Mouse (Mus musculus) kidney, embryonic 14.5 days (tissue): ENCODE measurements at regions not wholly inside any gene's neighbourhood (a gene's known extent, or its start where the extent isn't known, plus 50 kb on each side); places are given as distances from the start of the nearest gene placed in this dataset.

Experiments used
- ATAC-seq: fragments of 200-750 bp; cut with Nextera tagmentation; 2 replicates; pipeline ENCODE4 v1.8.0; 2017; ENCODE audit warnings: moderate number of reproducible peaks, mild to moderate bottlenecking, moderate TSS enrichment, moderate library complexity; ENCODE audit not compliant: low FRiP score, low TSS enrichment
- H3K27ac ChIP-seq: fragments of 300-500 bp; sonication (generic); 2 replicates; pipeline ENCODE4 v1.5.1; 2014; ENCODE audit warnings: low read depth, mild to moderate bottlenecking, low read length, moderate library complexity, mixed read lengths
- H3K27me3 ChIP-seq: fragments of 300-500 bp; sonication (generic); 2 replicates; pipeline ENCODE4 v1.6.1; 2014; ENCODE audit warnings: mild to moderate bottlenecking, low read length; ENCODE audit not compliant: control insufficient read depth, insufficient read depth
- H3K36me3 ChIP-seq: fragments of 300-500 bp; sonication (generic); 2 replicates; pipeline ENCODE4 v1.6.1; 2014; ENCODE audit warnings: low read length, mixed read lengths; ENCODE audit not compliant: control insufficient read depth, insufficient read depth
- H3K4me1 ChIP-seq: fragments of 300-500 bp; sonication (generic); 2 replicates; pipeline ENCODE4 v1.6.1; 2014; ENCODE audit warnings: low read length, mixed read lengths; ENCODE audit not compliant: control insufficient read depth, insufficient read depth
- H3K4me2 ChIP-seq: fragments of 300-500 bp; sonication (generic); replicated peaks from 2 replicates; pipeline ENCODE4 v1.6.1; 2014; ENCODE audit warnings: low read depth, mild to moderate bottlenecking, low read length
- H3K4me3 ChIP-seq: fragments of 300-500 bp; sonication (generic); 2 replicates; pipeline ENCODE4 v1.5.1; 2014; ENCODE audit warnings: mild to moderate bottlenecking, low read length
- H3K9ac ChIP-seq: fragments of 300-500 bp; sonication (generic); 2 replicates; pipeline ENCODE4 v1.6.1; 2014; ENCODE audit warnings: low read depth, mild to moderate bottlenecking, low read length, moderate library complexity
- H3K9me3 ChIP-seq: fragments of 300-500 bp; sonication (generic); 2 replicates; pipeline ENCODE4 v1.6.1; 2016; ENCODE audit warnings: low read length; ENCODE audit not compliant: control insufficient read depth
- WGBS: fragments of 180-500 bp; shearing (Covaris S2); extraction: QIAGEN DNeasy Blood & Tissue Kit; methylation state at CpG from one replicate; pipeline ENCODE4 v1.1.7; 2014; 5-methylcytosine and 5-hydroxymethylcytosine counted together

- ATAC-seq = no peak
- H3K27ac ChIP-seq = no peak overlapping the region
- no peaks in the 10 kb centered on the region for H3K9me3 ChIP-seq
- no peak overlapping the region for H3K4me2 ChIP-seq
- no peaks in the 10 kb centered on the region for H3K4me1 ChIP-seq
- no peaks in the 10 kb centered on the region for H3K27me3 ChIP-seq
- 95% methylated on average over 15 of the region's 15 CpGs for WGBS
- no peaks in the 10 kb centered on the region for H3K36me3 ChIP-seq
- H3K9ac ChIP-seq = no peak overlapping the region
- no peak overlapping the region for H3K4me3 ChIP-seq
These were observed 1285.3 kb upstream of the Cdh9 start for GRCm38 (mm10) chr15:15443271-15443670.

- Histone ChIP-seq H3K9me3 (no peaks in the 10 kb centered on the region), H3K9ac (no peak overlapping the region), H3K4me3 (no peak overlapping the region), H3K27me3 (no peaks in the 10 kb centered on the region), H3K4me2 (no peak overlapping the region), H3K27ac (no peak overlapping the region), H3K4me1 (no peaks in the 10 kb centered on the region), H3K36me3 (no peaks in the 10 kb centered on the region)
- ATAC-seq = no peak
- 82% methylated on average over 2 of the region's 2 CpGs for WGBS
These were observed 1250.9 kb upstream of the Cdh9 start for GRCm38 (mm10) chr15:15477702-15478101.

GRCm38 (mm10) chr15:15500276-15500675 lies 1228.3 kb upstream of the Cdh9 start:
- Histone ChIP-seq H3K27ac (no peak overlapping the region), H3K9ac (no peak overlapping the region), H3K9me3 (no peaks in the 10 kb centered on the region), H3K4me1 (no peaks in the 10 kb centered on the region), H3K27me3 (no peaks in the 10 kb centered on the region), H3K4me2 (no peak overlapping the region), H3K36me3 (no peaks in the 10 kb centered on the region), H3K4me3 (no peak overlapping the region)
- 92% methylated on average over 4 of the region's 4 CpGs for WGBS
- ATAC-seq = no peak

- Histone ChIP-seq H3K4me3 (no peak overlapping the region), H3K9ac (no peak overlapping the region), H3K27me3 (no peaks in the 10 kb centered on the region), H3K36me3 (no peaks in the 10 kb centered on the region), H3K4me2 (no peak overlapping the region), H3K9me3 (no peaks in the 10 kb centered on the region), H3K27ac (no peak overlapping the region), H3K4me1 (no peaks in the 10 kb centered on the region)
- no peak for ATAC-seq
- WGBS = 90% methylated on average over 1 of the region's 1 CpGs
These were observed 1189.6 kb upstream of the Cdh9 start for GRCm38 (mm10) chr15:15538944-15539343.

GRCm38 (mm10) chr15:15559148-15559752 lies 1169.3 kb upstream of the Cdh9 start:
- no peak overlapping the region for H3K4me2 ChIP-seq
- H3K27me3 ChIP-seq = no peaks in the 10 kb centered on the region
- H3K4me3 ChIP-seq = no peak overlapping the region
- no peak for ATAC-seq
- no peaks in the 10 kb centered on the region for H3K36me3 ChIP-seq
- H3K9ac ChIP-seq = no peak overlapping the region
- WGBS = 95% methylated on average over 4 of the region's 4 CpGs
- no peaks in the 10 kb centered on the region for H3K4me1 ChIP-seq
- H3K27ac ChIP-seq = no peak overlapping the region
- H3K9me3 ChIP-seq = no peaks in the 10 kb centered on the region

DNA sequence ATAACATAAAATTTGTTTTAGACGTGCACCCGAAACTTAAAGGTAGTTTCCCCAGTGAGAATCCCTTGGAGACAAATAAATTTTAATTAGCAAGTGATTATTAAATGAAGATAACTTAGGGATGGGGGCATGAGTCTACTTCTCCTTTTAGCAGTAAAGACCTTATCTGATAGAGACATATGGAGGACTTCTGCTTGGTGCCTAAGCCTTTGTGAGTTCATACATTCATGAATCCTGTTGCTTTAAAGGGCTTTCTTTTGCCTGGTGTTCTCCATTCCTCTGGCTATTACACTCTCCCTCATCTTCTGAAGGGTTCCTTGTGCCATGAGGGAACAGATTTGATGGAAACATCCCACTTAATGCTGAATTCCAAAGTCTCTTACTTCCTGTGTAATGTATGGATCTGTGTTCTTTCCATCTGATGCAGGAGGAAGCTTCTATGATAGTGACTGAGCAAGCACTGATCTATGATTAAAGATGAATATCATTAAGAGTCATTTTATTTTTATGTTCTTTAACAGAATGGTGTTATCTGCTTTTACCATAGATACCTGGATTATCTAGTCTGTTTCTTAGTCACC lies 1146.2 kb upstream of the Cdh9 start:
- Histone ChIP-seq H3K36me3 (no peaks in the 10 kb centered on the region), H3K27ac (no peak overlapping the region), H3K9ac (no peak overlapping the region), H3K4me1 (no peaks in the 10 kb centered on the region), H3K9me3 (no peaks in the 10 kb centered on the region), H3K4me2 (no peak overlapping the region), H3K27me3 (no peaks in the 10 kb centered on the region), H3K4me3 (no peak overlapping the region)
- 94% methylated on average over 2 of the region's 2 CpGs for WGBS
- no peak for ATAC-seq

DNA sequence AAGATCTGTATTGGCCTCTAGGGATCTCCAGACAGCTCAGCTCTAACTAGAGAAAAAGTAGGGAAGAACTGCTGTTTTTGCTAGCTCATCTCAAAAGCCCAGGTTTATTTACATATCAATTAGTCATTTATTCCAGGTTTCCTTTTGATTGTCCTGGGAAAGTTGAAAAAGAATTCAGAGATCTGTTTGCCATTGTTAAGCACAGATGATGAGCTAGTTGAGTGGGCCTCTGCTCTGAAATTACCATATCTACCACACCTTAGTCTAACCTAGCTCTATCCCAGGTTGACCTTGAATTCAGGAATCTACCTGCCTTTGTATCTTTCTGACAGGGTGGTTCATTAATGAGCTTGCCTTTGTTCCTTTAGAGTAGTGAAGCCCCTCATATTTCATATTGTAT lies 1110.6 kb upstream of the Cdh9 start:
- H3K9me3 ChIP-seq = no peaks in the 10 kb centered on the region
- no peaks in the 10 kb centered on the region for H3K27me3 ChIP-seq
- no peak for ATAC-seq
- H3K4me2 ChIP-seq = no peak overlapping the region
- H3K4me3 ChIP-seq = no peak overlapping the region
- H3K4me1 ChIP-seq = no peaks in the 10 kb centered on the region
- H3K9ac ChIP-seq = no peak overlapping the region
- H3K36me3 ChIP-seq = no peaks in the 10 kb centered on the region
- H3K27ac ChIP-seq = no peak overlapping the region

GRCm38 (mm10) chr15:15629304-15629703 lies 1099.3 kb upstream of the Cdh9 start:
- ATAC-seq = no peak
- H3K4me3 ChIP-seq = no peak overlapping the region
- no peak overlapping the region for H3K4me2 ChIP-seq
- no peak overlapping the region for H3K9ac ChIP-seq
- 78% methylated on average over 2 of the region's 2 CpGs for WGBS
- H3K4me1 ChIP-seq = no peaks in the 10 kb centered on the region
- no peak overlapping the region for H3K27ac ChIP-seq
- no peaks in the 10 kb centered on the region for H3K36me3 ChIP-seq
- H3K27me3 ChIP-seq = no peaks in the 10 kb centered on the region
- no peaks in the 10 kb centered on the region for H3K9me3 ChIP-seq

GRCm38 (mm10) chr15:15630283-15630682 lies 1098.3 kb upstream of the Cdh9 start:
- 95% methylated on average over 7 of the region's 7 CpGs for WGBS
- ATAC-seq = no peak

More at GRCm38 (mm10) chr15:15630283-15630682, 1098.3 kb upstream of the Cdh9 start:
- Histone ChIP-seq H3K4me1 (no peaks in the 10 kb centered on the region), H3K9me3 (no peaks in the 10 kb centered on the region), H3K9ac (no peak overlapping the region), H3K36me3 (no peaks in the 10 kb centered on the region), H3K4me2 (no peak overlapping the region), H3K27me3 (no peaks in the 10 kb centered on the region), H3K4me3 (no peak overlapping the region), H3K27ac (no peak overlapping the region)
